Mouse (Mus musculus): Measurements from ENCODE around the gene Ephb2.

Gene Ephb2

GRCm38 (mm10) chr4:136756486-136756885 is 79.3 kb downstream of the Ephb2 start:
- no peak for DNase-seq

GRCm38 (mm10) chr4:136755364-136755811 is 80.4 kb downstream of the Ephb2 start:
- DNase-seq = no peak

- DNase-seq = no peak
Measured at GRCm38 (mm10) chr4:136754256-136754655, 81.5 kb downstream of the Ephb2 start.

GRCm38 (mm10) chr4:136751355-136752020 is 84.3 kb downstream of the Ephb2 start:
- DNase-seq = no peak

- no peak for DNase-seq
Measured at GRCm38 (mm10) chr4:136750578-136751338, 85.0 kb downstream of the Ephb2 start.

GRCm38 (mm10) chr4:136749851-136750577 is 85.8 kb downstream of the Ephb2 start:
- DNase-seq = no peak

GRCm38 (mm10) chr4:136749431-136749830 is 86.4 kb downstream of the Ephb2 start:
- no peak for DNase-seq

- no peak for DNase-seq
Measured at GRCm38 (mm10) chr4:136748842-136749392, 86.9 kb downstream of the Ephb2 start.

- no peak for DNase-seq
Measured at GRCm38 (mm10) chr4:136746516-136746915, 89.3 kb downstream of the Ephb2 start.

- DNase-seq = peak; percentile 95
Measured at GRCm38 (mm10) chr4:136742677-136743076, 93.1 kb downstream of the Ephb2 start.

GRCm38 (mm10) chr4:136741840-136742239 is 93.9 kb downstream of the Ephb2 start:
- no peak for DNase-seq

GRCm38 (mm10) chr4:136740963-136741362 is 94.8 kb downstream of the Ephb2 start:
- DNase-seq = peak; percentile 50

- no peak for DNase-seq
Measured at GRCm38 (mm10) chr4:136739189-136739588, 96.6 kb downstream of the Ephb2 start.

GRCm38 (mm10) chr4:136738291-136738690 is 97.5 kb downstream of the Ephb2 start:
- no peak for DNase-seq

- DNase-seq = peak; percentile 48
Measured at GRCm38 (mm10) chr4:136735856-136736255, 99.9 kb downstream of the Ephb2 start.

- DNase-seq = no peak
Measured at GRCm38 (mm10) chr4:136734210-136734803, 101.5 kb downstream of the Ephb2 start.

- DNase-seq = no peak
Measured at GRCm38 (mm10) chr4:136733217-136733865, 102.4 kb downstream of the Ephb2 start.

GRCm38 (mm10) chr4:136732536-136733121 is 103.2 kb downstream of the Ephb2 start:
- peak; percentile 60 for DNase-seq

GRCm38 (mm10) chr4:136731761-136732160 is 104.0 kb downstream of the Ephb2 start:
- no peak for DNase-seq

GRCm38 (mm10) chr4:136731008-136731609 is 104.7 kb downstream of the Ephb2 start:
- DNase-seq = no peak

GRCm38 (mm10) chr4:136730501-136730900 is 105.3 kb downstream of the Ephb2 start:
- DNase-seq = no peak

Data from kidney, adult 11 months (tissue).